Mouse (Mus musculus): ENCODE results near the gene Zfp773. TPM values are rescaled to one million over a fixed set of nuclear protein-coding genes. Genes with fewer than 3 reads are reported as not detected.
"Not testable (repeated sequence)": the region's sequence is repeated elsewhere in the genome, so short reads cannot be mapped to it uniquely, and the experiment has no call there.

The Zfp773 gene
- total and polyA plus RNA-seq, 2 experiments from 2014 or later = 4.1 to 5.2 TPM

DNA sequence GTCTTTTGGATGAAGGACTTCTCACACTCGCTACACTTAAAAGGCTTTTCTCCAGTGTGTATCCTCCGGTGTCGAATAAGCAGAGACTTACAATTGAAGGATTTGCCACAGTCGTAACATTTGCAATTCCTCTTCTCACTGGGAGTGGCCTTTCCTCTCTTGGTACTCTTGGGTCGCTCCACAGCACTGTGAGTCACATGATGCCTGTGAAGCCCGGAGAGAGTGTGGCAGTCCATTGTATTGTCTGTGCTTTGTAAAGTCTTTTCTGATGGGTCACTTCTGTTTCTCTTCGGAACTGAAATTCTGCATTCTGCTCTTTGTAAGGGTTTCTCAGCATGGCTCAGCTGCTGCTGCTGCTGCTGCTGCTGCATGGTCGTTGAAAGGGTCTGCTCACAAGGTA is 3.8 kb downstream of the Zfp773 start:
- peaks cover 5% of the 10 kb centered on the region; the same call in 1 of the 2 replicates for H3K4me1 ChIP-seq (ENCODE audit: insufficient read depth, low read length)
- H3K27ac ChIP-seq (ENCODE audit: low read depth, low read length) = no peak overlapping the region
- ATAC-seq (ENCODE audit: low FRiP score) = no peak
- H3K36me3 ChIP-seq (ENCODE audit: insufficient read depth, low read length) = peaks cover 18% of the 10 kb centered on the region
- no peaks in the 10 kb centered on the region for H3K9me3 ChIP-seq (ENCODE audit: low read length)
- no peak for DNase-seq (ENCODE audit: low spot score)
- H3K4me3 ChIP-seq (ENCODE audit: low read depth, low read length) = no peak overlapping the region
- no peaks in the 10 kb centered on the region for H3K27me3 ChIP-seq (ENCODE audit: insufficient read depth, low read length)
- H3K4me2 ChIP-seq (ENCODE audit: low read depth, low read length, poor library complexity, severe bottlenecking) = no peak overlapping the region
- 58% methylated on average over 8 of the region's 8 CpGs for WGBS
- TF ChIP-seq CTCF (IDR thresholded peaks at IDR 0.05) = no peak
- H3K9ac ChIP-seq (replicated peaks; ENCODE audit: low read length, poor library complexity, severe bottlenecking) = no peak overlapping the region

DNA sequence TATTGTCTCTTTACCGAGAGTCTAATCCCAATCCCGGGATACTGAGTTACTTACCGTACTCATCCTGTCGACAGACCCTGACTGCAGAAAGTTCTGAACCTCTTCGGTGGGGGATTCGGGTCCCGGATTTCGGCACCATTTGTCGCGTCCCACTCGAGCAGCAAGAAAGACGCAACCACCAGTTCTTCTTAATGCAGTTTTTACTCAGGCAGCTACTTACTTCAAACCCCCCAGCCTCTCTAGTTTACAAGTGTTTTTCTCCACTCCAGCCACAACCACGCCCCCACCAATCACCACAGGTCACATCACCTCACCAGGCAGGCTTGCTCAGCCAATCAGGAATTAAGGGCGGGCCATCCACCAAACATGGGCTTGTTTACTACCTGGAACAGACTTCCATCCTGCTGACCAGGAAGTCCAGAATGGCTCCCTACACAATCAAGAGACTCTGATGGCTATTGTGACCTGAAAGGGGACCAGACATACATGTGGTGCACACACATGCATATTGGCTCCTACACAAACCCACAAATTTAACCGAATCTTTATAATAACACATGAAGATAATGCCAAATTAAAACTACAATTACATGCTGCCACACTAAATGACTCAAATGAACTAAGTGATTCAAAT is 5.9 kb downstream of the Zfp773 start:
- not testable (repeated sequence) for H3K9me3 ChIP-seq (ENCODE audit: low read length); ATAC-seq (ENCODE audit: low FRiP score); H3K4me1 ChIP-seq (ENCODE audit: insufficient read depth, low read length); H3K27me3 ChIP-seq (ENCODE audit: insufficient read depth, low read length); H3K27ac ChIP-seq (ENCODE audit: low read depth, low read length); H3K4me3 ChIP-seq (ENCODE audit: low read depth, low read length); DNase-seq (ENCODE audit: low spot score); H3K4me2 ChIP-seq (ENCODE audit: low read depth, low read length, poor library complexity, severe bottlenecking); H3K9ac ChIP-seq (replicated peaks; ENCODE audit: low read length, poor library complexity, severe bottlenecking)
- 94% methylated on average over 14 of the region's 15 CpGs for WGBS
- H3K36me3 ChIP-seq (ENCODE audit: insufficient read depth, low read length) = peaks cover 18% of the 10 kb centered on the region

DNA sequence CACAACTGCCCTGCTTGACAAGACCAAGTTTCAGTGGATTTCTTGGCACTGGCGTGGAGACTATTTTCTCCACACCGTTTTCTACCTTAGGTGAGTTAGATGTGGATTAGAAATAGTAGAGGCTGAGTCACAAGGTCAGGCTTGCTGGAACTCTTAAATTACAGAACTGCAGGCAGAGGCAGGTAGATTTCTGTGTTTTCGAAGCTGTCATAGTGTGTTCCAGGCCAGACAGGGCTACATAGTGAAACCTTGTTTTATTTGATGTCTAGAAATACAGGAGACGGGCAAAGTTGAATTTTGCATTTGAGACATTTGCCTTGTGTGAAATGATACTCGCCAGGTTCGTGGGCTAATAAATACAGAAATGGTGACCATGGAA is 15.0 kb downstream of the Zfp773 start:
- Histone ChIP-seq H3K27ac (ENCODE audit: low read depth, low read length) (no peak overlapping the region), H3K9me3 (ENCODE audit: low read length) (no peaks in the 10 kb centered on the region), H3K4me3 (ENCODE audit: low read depth, low read length) (peak overlapping the region; percentile 56), H3K9ac (replicated peaks; ENCODE audit: low read length, poor library complexity, severe bottlenecking) (no peak overlapping the region), H3K4me2 (ENCODE audit: low read depth, low read length, poor library complexity, severe bottlenecking) (peak overlapping the region; percentile 56), H3K27me3 (ENCODE audit: insufficient read depth, low read length) (no peaks in the 10 kb centered on the region), H3K4me1 (ENCODE audit: insufficient read depth, low read length) (0 out of 2 replicates have a peak, but pooled peaks cover 6% of the 10 kb centered on the region), H3K36me3 (ENCODE audit: insufficient read depth, low read length) (peaks cover 14% of the 10 kb centered on the region)
- 52% methylated on average over 6 of the region's 6 CpGs for WGBS
- TF ChIP-seq CTCF (IDR thresholded peaks at IDR 0.05) = no peak
- DNase-seq (ENCODE audit: low spot score) (no peak), ATAC-seq (ENCODE audit: low FRiP score) (peak; percentile 29; the same call in 1 of the 2 replicates)

DNA sequence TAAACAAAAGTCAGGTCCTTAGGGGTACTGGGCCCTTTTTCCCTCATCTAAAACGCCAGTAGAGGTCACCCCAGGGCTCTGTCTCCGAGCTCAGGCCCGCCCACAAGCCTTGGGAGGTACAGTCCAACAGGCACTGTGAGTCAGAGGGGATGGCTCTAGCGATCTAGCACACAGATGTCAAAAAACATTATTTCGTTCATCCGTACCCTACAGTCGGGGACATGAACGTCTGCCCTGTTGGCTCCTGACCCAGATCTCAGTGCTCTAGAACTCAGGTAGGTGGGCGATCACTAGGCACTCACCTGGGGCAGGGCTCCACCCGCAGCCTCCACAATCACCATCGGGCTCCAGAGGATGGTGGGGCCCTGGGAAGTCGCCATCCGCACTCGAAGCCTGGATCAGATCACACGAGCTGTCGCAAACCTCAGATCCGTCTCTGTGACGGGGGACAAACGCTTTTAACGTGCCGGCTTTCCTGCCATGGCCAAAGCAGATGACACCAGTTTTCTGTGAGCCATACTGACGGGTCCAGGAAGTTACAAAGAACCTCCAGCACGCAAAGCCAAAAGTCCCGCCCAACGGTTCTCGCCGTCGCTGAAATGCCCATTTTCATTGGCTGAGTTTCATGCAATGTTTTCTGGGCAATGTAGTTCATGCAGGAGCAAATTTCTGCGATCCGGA is 15.5 kb downstream of the Zfp773 start, which contains the start of gene Zfp954:
Zfp954 (minus strand) TSS at position 568 of the 681 bp plus-strand sequence.
- Histone ChIP-seq H3K36me3 (ENCODE audit: insufficient read depth, low read length) (peaks cover 19% of the 10 kb centered on the region), H3K4me2 (ENCODE audit: low read depth, low read length, poor library complexity, severe bottlenecking) (peak within 1 kb of the TSS; percentile 56), H3K4me1 (ENCODE audit: insufficient read depth, low read length) (0 out of 2 replicates have a peak, but pooled peaks cover 6% of the 10 kb centered on the region), H3K4me3 (ENCODE audit: low read depth, low read length) (peak within 1 kb of the TSS; percentile 56), H3K27me3 (ENCODE audit: insufficient read depth, low read length) (no peaks in the 10 kb centered on the region), H3K9me3 (ENCODE audit: low read length) (no peaks in the 10 kb centered on the region), H3K27ac (ENCODE audit: low read depth, low read length) (peak within 1 kb of the TSS; percentile 71), H3K9ac (replicated peaks; ENCODE audit: low read length, poor library complexity, severe bottlenecking) (peak within 1 kb of the TSS; percentile 66)
- ATAC-seq (ENCODE audit: low FRiP score) (peak; percentile 93), DNase-seq (ENCODE audit: low spot score) (peak; percentile 91)
- peak; percentile 61 for TF ChIP-seq CTCF (IDR thresholded peaks at IDR 0.05)
- under 1% methylated on average over 30 of the region's 30 CpGs for WGBS

DNA sequence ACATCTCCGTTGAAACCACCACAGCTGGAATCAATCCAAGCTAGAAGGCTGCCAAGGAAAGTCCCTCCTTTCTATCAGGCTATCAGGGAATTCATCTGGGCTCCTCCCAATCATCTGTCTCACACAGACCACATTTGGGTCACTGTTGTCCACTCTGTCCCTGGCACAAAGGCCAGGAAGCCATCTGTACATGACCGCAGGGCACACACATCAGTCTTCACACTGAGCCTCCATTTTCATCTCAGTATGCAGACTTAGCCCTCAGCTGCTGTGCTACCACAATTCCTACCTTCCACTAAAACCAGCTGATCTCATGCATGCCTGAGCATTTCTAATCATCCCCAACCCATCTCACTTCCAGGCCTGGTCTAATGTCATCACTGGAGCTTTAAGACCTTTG is 18.1 kb downstream of the Zfp773 start:
- DNase-seq (ENCODE audit: low spot score) = no peak
- H3K36me3 ChIP-seq (ENCODE audit: insufficient read depth, low read length) = peaks cover 41% of the 10 kb centered on the region
- H3K27me3 ChIP-seq (ENCODE audit: insufficient read depth, low read length) = no peaks in the 10 kb centered on the region
- H3K9me3 ChIP-seq (ENCODE audit: low read length) = no peaks in the 10 kb centered on the region
- no peak overlapping the region for H3K4me2 ChIP-seq (ENCODE audit: low read depth, low read length, poor library complexity, severe bottlenecking)
- no peak overlapping the region for H3K9ac ChIP-seq (replicated peaks; ENCODE audit: low read length, poor library complexity, severe bottlenecking)
- ATAC-seq (ENCODE audit: low FRiP score) = no peak
- H3K4me3 ChIP-seq (ENCODE audit: low read depth, low read length) = no peak overlapping the region
- 0 out of 2 replicates have a peak, but pooled peaks cover 6% of the 10 kb centered on the region for H3K4me1 ChIP-seq (ENCODE audit: insufficient read depth, low read length)
- H3K27ac ChIP-seq (ENCODE audit: low read depth, low read length) = no peak overlapping the region
- TF ChIP-seq CTCF (IDR thresholded peaks at IDR 0.05) = no peak
- WGBS = 94% methylated on average over 2 of the region's 2 CpGs

DNA sequence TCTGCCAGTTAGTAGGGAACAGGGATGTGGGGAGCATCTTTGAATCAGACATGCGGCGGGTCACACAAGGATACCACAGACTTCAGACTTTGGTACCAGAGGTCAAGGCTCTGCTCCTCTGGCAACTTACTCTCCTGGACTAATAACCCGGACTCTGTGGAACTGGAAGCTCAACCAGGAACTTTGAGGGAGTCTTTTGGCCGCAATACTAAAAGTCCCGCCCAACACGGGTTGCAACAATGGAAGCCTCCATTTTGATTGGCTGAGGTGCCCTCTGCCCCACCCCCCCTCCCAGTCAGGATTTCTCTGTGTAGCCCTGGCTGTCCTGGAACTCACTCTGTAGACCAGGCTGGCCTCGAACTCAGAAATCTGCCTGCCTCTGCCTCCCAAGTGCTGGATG is 28.1 kb downstream of the Zfp773 start:
- no peak for ATAC-seq (ENCODE audit: low FRiP score)
- H3K4me1 ChIP-seq (ENCODE audit: insufficient read depth, low read length) = no peaks in the 10 kb centered on the region
- H3K4me3 ChIP-seq (ENCODE audit: low read depth, low read length) = no peak overlapping the region
- H3K27me3 ChIP-seq (ENCODE audit: insufficient read depth, low read length) = no peaks in the 10 kb centered on the region
- no peak overlapping the region for H3K27ac ChIP-seq (ENCODE audit: low read depth, low read length)
- 91% methylated on average over 7 of the region's 7 CpGs for WGBS
- no peak for DNase-seq (ENCODE audit: low spot score)
- TF ChIP-seq CTCF (IDR thresholded peaks at IDR 0.05) = no peak
- no peak overlapping the region for H3K9ac ChIP-seq (replicated peaks; ENCODE audit: low read length, poor library complexity, severe bottlenecking)
- H3K4me2 ChIP-seq (ENCODE audit: low read depth, low read length, poor library complexity, severe bottlenecking) = no peak overlapping the region
- peaks cover 5% of the 10 kb centered on the region; the same call in 1 of the 2 replicates for H3K9me3 ChIP-seq (ENCODE audit: low read length)
- no peaks in the 10 kb centered on the region for H3K36me3 ChIP-seq (ENCODE audit: insufficient read depth, low read length)

Other genes starting within 250 kb of the Zfp773 start
- not detected in 2 replicates for gene Aurkc, start 141.5 kb downstream of the Zfp773 start, total RNA-seq (2014; rRNA removed)
- not detected in 2 replicates for gene Aurkc, start 141.5 kb downstream of the Zfp773 start, polyA plus RNA-seq (2015; fragmentation: Nextera tagmentation; extraction: Ambion mirVana)
- 18.6 and 21.1 TPM in 2 replicates for gene Zfp954, start 15.3 kb downstream of the Zfp773 start, total RNA-seq (2014; rRNA removed)
- gene Zfp954, start 15.3 kb downstream of the Zfp773 start, polyA plus RNA-seq (2015; fragmentation: Nextera tagmentation; extraction: Ambion mirVana) = 13.5 and 14.9 TPM in 2 replicates
- 4.5 and 5.6 TPM in 2 replicates for gene Zfp418, start 34.6 kb upstream of the Zfp773 start, total RNA-seq (2014; rRNA removed)
- 0.99 and 1.4 TPM in 2 replicates for gene Zfp418, start 34.6 kb upstream of the Zfp773 start, polyA plus RNA-seq (2015; fragmentation: Nextera tagmentation; extraction: Ambion mirVana)
- gene Zfp772, start 73.2 kb upstream of the Zfp773 start, total RNA-seq (2014; rRNA removed) = 7.2 and 9.9 TPM in 2 replicates
- gene Zfp772, start 73.2 kb upstream of the Zfp773 start, polyA plus RNA-seq (2015; fragmentation: Nextera tagmentation; extraction: Ambion mirVana) = 5.4 and 6.0 TPM in 2 replicates
- gene Vmn2r29, start 110.6 kb upstream of the Zfp773 start, total RNA-seq (2014; rRNA removed) = 1.1 and 2.5 TPM in 2 replicates
- 1.4 and 2.5 TPM in 2 replicates for gene Vmn2r29, start 110.6 kb upstream of the Zfp773 start, polyA plus RNA-seq (2015; fragmentation: Nextera tagmentation; extraction: Ambion mirVana)
- gene Gm45844, start 141.5 kb upstream of the Zfp773 start, total RNA-seq (2014; rRNA removed) = 13.1 and 13.6 TPM in 2 replicates
- gene Gm45844, start 141.5 kb upstream of the Zfp773 start, polyA plus RNA-seq (2015; fragmentation: Nextera tagmentation; extraction: Ambion mirVana) = 11.4 and 11.7 TPM in 2 replicates
- 154 and 180 TPM in 2 replicates for gene Clcn4, start 164.1 kb upstream of the Zfp773 start, total RNA-seq (2014; rRNA removed)
- 211 and 217 TPM in 2 replicates for gene Clcn4, start 164.1 kb upstream of the Zfp773 start, polyA plus RNA-seq (2015; fragmentation: Nextera tagmentation; extraction: Ambion mirVana)
- gene Vmn2r30, start 200.9 kb upstream of the Zfp773 start, total RNA-seq (2014; rRNA removed) = not detected in 2 replicates
- gene Vmn2r30, start 200.9 kb upstream of the Zfp773 start, polyA plus RNA-seq (2015; fragmentation: Nextera tagmentation; extraction: Ambion mirVana) = not detected in 2 replicates
- not detected in 2 replicates for gene Gm45783, start 237.8 kb upstream of the Zfp773 start, total RNA-seq (2014; rRNA removed)
- gene Gm45783, start 237.8 kb upstream of the Zfp773 start, polyA plus RNA-seq (2015; fragmentation: Nextera tagmentation; extraction: Ambion mirVana) = not detected in 2 replicates

Measured in midbrain, postnatal 0 days (tissue).